Mouse (Mus musculus) urinary bladder, postnatal 10 days (tissue): ENCODE results near the gene Smoc1.

Experiments
- DNase-seq: peaks from one replicate; pipeline ENCODE4 v3.0.0; 2022; ENCODE audit warnings: low spot score

Gene Smoc1

GRCm38 (mm10) chr12:81081031-81081430 is 54.4 kb downstream of the Smoc1 start:
- DNase-seq: no peak

GRCm38 (mm10) chr12:81083146-81083545 is 56.5 kb downstream of the Smoc1 start:
- DNase-seq: no peak

DNA sequence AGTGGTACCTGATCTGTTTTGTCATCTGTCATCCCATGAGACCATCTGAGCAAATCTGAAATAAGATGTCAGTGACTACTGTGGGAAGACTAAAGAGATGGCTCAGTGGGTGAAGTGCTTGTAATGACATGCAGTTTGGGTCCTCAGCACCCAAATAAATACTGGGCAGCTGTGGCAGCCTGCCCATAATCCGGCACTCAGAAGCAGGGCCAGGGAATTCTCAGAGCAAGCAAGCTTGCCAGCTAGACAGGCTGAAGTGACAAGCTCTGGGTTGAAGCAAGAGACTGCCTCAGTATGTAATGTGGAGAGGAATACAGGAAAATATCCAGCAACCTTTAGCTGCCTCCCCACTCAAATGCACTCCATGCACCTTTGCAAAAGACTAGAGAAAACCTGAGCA is 58.6 kb downstream of the Smoc1 start:
- no peak for DNase-seq

DNA sequence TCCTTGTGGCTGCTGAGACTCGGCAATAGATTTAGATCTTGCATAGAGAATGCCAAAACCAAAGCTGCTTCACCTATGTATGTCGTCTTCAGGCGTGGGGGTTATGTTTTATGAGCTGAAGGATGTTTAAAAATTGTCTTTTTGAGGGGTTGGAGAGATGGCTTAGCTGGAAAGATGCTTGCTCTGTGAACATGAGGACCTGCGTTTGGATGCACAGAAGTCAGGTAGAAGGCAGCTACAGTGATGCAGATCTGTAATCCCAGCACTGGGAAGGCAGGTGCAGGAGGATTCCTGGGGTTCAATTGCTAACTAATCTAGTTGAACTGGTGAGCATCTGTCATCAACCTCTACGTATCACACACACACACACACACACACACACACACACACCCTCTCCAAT is 61.5 kb downstream of the Smoc1 start:
- no peak for DNase-seq

DNA sequence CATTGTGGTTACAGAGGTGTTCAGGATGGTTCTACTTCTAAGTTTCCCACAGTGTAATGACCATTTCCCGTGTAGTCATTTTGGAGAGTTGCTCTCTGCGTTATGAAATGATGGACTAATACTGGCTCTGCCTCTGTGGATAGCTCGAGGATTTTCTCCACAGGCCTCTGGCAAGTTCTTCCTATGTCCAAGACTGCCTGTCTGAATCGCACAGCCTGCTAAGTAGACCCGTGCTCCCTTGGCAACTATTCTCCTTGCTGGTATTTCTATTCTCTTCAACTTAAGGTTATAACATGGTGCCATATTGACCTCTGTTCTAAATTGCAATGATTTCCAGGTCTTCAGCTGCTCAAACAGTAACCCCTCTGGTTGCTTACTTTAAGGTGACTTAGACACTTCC is 65.0 kb downstream of the Smoc1 start:
- no peak for DNase-seq

DNA sequence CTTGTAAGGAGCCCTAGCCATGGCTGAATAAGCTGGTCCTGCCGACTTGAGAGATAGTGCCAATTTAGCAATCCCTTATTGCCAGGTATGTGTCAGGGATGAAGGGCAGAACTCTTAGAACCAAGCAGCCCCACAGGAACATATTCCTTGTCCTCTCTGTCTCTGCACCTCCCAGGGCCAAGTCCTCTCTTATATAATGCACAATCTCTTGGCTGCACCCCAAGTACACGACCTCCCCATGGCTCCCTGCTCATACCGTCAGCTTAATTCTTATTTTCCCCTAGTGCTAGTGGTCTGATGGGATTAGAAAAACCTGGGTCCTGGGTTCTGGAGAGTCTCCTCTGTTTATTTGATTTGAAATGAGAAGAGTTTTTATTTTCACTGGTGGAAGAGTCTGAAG is 66.0 kb downstream of the Smoc1 start:
- DNase-seq: no peak

- no peak for DNase-seq
These were observed 66.6 kb downstream of the Smoc1 start for GRCm38 (mm10) chr12:81093211-81093610.

DNA sequence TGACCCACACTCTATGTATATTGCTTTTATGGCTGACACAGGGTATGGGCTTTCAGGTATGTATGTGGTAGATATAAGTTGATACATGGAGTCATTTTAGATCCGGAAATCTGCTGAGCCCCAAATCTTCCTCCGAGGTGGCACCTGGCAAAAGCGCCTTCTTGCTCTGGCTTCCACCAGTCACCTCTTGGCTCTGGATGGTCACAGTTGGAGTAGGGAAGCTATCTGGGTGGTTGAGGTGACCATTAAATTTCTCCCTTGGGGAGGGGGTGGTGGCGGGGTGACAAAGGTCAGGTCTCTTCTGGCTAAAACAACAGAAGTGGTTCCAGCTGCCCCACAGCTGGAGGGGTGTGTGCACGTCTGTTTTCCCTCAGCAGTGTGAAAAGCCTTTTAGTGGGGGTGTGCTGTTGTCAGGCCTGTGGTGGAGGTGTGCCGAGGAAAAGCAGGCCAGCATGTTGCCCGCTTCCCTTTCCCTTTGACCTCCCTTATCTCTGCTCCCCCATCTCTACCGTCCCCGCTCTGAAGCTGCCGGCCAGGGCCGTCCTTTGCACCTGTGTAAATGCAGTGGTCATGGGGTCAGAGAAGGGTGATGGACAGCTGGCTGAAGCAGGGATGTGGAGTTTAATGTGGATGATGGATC is 68.3 kb downstream of the Smoc1 start:
- DNase-seq: no peak

- DNase-seq: no peak
These were observed 70.7 kb downstream of the Smoc1 start for GRCm38 (mm10) chr12:81097267-81097666.

- no peak for DNase-seq
These were observed 71.1 kb downstream of the Smoc1 start for GRCm38 (mm10) chr12:81097738-81098137.

DNA sequence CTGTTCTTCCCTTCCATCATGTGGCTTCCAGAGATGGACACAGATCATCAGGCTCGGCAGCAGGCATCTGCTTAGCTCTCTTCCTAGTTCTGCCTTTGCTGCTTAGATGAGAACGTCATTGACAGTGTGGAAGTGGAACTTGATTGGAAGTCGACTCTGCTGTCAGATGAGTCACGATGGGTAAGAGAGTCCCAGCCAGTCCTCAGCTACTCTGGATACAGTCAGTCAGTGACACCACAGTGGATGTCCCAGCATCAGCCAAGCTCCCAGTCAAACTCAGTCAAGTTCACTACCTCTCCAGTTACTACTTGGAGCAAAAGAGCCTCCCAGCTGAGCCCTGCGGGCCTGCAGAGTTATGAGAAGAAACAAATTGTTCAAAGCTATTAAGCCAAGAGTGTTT is 72.6 kb downstream of the Smoc1 start:
- DNase-seq: no peak

DNA sequence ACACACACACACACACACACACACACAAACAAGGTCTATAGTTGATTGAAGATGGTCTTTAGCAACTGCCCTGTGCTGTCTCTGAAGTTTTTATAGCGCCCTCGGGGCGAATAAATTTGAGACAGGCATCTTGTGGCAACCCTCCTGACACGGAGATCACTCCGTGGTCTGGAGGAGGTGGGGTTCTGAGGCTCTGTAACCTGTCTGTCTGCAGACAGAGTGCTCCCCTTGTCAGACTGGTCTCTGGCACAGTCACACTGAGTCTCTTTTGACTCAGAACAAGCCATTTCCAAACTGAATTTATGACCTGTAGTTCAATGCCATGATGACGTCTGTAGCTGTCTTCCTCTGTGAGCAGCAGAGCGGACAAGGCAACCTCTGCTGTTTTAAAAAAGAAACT is 75.1 kb downstream of the Smoc1 start:
- no peak for DNase-seq

DNA sequence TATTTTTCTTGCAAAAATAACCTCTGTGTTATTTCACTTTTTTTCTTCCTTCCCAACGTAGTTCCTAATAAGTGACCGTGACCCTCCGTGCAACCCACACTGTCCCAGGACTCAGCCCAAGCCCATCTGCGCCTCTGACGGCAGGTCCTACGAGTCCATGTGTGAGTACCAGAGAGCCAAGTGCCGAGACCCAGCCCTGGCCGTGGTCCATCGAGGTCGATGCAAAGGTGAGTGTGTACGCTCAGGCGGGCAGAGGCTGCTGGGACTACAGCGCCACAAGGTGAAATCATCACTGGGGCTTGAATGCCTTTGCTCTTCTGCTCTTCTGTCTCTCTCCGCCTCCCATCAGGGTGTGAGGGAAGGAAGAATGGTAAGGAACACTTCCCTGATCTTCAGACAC is 77.9 kb downstream of the Smoc1 start:
- DNase-seq: no peak

DNA sequence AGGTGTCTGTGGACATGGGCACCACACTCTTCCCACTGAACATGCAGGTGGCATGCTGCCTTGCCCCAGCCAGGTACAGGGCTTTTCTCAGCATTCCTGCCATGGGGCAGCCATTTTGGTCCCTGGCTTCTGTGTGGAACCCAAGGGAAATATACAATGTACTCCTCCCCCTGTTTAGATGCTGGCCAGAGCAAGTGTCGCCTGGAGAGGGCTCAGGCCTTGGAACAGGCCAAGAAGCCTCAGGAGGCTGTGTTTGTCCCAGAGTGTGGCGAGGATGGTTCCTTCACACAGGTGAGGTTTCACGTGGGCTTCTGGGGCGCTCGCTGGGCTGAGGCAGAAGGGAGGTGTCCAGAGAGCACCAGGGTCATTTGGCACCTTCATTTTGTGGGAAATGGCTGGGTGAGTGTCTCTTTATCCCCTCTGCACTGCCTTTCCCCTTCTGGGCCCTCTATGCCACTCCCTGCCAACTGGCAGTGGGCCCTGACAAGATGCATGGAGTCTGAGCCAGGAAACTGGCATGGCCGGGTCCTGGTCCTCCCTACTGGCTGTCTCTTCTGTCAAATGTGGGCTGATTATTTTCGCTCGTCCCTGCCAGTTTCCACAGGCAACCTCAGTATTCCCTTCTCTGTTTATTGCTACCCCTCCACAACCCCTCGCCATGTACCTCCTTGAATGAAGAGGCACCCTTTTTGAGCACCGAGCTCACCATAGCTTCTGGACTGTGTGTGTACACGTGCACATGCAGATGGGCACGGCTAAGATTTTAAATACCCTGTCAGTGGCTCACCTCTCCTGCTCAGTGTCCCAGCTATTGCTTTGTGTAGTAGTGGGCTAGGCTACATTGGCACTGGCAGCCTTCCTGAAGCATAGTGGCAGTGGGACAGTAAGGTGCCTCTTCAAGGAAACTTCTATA is 79.4 kb downstream of the Smoc1 start:
- no peak for DNase-seq

GRCm38 (mm10) chr12:81107278-81108100 is 80.9 kb downstream of the Smoc1 start:
- DNase-seq: no peak

DNA sequence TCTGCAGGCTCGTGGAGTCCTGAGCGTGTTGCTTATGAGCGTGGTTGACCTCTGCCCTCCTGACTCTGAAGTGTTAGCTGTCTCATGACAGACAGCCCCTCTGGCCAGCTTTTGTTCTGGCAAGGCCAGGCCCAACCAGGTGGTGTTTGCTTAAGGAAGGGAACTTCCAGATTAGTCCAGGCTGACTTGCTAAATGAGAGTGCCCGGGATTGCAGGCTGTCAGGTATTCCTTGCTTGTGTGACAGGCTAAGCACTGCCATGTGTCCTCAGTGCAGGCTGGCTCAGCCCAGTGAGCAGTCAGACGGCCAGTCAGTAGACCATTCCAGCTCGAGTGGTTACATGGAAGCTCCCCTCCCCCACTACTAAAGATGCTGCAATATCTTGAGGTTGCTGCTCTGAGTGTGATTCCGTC is 82.0 kb downstream of the Smoc1 start:
- no peak for DNase-seq

DNA sequence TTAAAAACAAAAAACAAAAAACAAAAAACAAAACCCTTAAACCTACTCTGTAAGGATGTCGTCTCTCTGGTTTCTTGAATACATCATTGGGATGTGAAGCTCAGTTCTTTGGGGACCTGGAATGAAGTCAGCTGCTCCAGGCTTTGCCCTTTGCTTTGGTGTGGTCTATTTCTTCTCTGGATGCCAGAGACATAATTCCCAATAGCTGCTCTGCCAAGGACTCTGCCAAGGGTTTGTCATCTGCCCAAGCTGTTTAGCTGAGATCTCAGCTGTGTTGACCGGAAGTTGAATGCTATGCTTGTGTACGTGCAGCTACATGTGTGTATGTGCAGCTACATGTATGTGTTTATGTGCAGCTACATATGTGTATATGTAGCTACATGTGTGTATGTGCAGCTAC is 83.4 kb downstream of the Smoc1 start:
- DNase-seq: no peak

DNA sequence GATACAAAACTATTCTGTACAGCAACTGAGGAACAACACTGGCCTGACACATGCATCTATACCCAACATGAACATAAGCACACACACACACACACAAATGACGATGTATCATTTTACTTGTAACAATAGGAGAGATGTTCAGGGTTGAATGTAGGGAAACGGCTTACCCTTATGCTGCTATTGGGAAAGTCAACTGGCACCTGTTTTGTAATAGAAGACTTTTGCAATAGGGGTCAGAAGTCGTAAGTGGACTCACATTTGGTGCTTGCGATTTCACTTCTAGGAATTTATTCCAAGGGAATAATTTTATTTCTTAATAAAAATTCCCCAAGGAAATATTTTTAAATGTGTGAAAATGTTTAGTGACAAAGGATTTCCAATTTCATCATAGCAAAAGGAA is 85.7 kb downstream of the Smoc1 start:
- no peak for DNase-seq

- DNase-seq: no peak
These were observed 93.7 kb downstream of the Smoc1 start for GRCm38 (mm10) chr12:81120301-81120700.

GRCm38 (mm10) chr12:81123793-81124192 is 97.2 kb downstream of the Smoc1 start:
- DNase-seq: no peak

DNA sequence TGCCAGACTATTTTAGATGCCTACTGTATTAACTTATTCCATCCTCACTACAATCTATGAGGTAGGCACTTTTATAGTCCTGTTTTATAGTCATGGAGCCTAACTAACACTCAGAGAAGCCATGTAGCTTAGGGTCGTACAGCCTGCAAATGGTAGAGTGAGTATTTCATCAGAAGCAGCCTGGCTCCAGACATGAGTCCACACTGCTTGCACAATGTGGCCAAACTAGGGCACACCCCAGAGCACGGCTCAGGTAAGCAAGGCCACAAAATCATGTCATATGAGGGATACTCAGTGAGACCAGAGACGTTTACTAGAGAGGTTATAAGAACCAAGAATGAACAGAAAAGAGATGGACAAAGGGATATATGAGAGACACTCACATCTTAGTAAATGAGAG is 100.2 kb downstream of the Smoc1 start:
- DNase-seq: no peak

GRCm38 (mm10) chr12:81128693-81129092 is 102.1 kb downstream of the Smoc1 start:
- no peak for DNase-seq

- no peak for DNase-seq
These were observed 104.1 kb downstream of the Smoc1 start for GRCm38 (mm10) chr12:81130692-81131091.
